Mouse (Mus musculus) embryo, embryonic 11.5 days (tissue): Measurements from ENCODE around the gene Cyp2u1.
"Not testable (repeated sequence)": the region's sequence is repeated elsewhere in the genome, so short reads cannot be mapped to it uniquely, and the experiment has no call there.

Experiments used
- DNase-seq: peaks from one replicate; pipeline ENCODE4 v3.0.0-alpha.2; 2012; ENCODE audit warnings: low read depth, low spot score

Cyp2u1 gene

DNA sequence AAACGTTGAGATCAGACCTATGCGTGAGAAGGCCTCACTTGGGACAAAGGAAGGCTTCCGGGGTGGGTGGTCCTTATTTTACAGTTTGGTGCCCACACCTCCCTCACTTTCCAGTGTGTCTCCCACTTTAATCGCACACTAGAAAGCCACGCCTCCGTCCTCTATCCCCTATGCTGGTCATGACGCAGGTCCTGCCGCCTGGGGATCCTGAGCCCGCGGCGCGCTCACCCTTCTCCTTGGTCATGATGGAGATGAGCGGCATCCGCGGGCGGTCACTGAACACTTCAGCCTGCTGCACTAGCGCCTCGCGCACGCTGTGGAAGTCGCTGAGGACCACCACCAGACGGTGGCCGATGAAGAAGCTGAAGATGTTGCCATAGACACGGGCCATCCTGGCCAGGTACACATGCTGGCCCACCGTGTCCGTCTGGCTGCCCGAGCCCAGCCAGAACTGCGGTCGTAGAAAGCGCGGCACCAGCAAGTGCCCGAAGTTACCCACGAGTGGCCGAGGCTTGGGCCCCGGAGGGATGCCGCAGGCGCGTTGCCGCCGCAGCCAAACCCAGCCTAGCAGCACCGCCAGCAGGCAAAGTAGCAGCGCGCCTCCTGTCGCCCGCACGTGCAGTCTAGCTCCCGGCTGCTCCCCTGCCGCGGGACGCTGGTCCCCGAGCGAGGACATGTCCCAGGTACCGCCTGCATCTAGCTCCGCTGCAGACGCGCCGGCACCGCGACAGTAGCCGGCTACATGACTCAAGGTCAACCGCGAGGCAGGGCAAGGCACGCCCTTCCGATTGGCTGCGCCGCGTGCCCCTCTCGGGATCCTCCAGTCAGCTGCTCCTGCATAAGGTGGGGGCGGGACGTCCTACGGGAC lies at the start of gene Cyp2u1:
Gene Cyp2u1, minus strand, starts transcription at position 776 of the 868 bp plus-strand sequence.
- peak; percentile 81 for DNase-seq

DNA sequence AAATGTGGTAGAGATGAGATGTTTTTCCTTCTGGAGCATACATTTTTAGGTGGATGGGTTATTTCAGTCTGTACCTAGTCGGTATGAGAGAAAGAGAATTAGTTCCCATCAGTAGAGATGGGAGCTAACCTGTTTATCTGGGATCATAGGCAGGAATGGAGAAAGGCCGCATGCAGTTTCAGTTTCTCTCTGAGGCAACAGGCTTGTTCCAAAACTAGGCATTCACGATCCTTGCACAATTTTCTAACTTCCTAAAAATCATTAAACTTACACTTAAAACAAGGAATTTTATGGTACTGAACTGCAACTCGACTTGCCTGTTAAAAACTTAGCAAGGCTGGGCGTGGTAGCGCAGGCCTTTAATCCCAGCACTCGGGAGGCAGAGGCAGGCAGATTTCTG lies 47.5 kb upstream of the Cyp2u1 start:
- no peak for DNase-seq

DNA sequence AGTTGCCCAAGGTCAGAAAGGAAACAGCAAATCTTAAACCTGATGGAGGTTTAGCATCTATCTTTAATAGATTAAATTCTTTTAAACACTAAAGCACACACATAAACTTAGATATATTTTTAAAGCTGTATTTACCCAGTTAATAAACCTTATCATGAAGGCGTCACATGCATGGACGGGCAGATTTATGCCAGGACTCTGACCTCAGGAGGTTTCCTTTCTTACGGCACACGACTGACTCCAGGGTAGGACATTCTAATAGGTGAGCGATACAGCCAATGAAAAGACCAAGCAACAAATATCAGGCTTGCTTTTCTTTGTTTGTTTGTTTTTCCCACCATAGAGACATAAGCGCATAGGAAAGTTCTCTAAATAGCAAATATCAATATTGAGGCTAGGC lies 46.0 kb upstream of the Cyp2u1 start:
- no peak for DNase-seq

DNA sequence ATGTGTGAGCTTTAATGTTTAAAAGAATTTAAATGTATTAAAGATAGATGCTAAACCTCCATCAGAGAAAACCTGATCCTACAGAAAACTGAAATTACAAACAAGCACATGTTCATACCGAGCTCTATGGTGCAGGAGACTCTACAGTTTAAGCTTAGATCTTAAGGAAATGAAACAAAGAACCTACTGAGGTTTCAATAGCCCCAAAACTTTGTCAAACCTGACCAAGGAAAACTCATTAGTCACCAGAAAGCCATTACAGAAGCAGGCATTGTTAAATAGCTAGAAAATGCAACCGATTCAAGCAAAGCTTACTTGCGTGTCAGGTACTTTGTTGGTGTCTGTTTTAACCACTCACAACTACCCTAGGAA lies 45.5 kb upstream of the Cyp2u1 start:
- no peak for DNase-seq

DNA sequence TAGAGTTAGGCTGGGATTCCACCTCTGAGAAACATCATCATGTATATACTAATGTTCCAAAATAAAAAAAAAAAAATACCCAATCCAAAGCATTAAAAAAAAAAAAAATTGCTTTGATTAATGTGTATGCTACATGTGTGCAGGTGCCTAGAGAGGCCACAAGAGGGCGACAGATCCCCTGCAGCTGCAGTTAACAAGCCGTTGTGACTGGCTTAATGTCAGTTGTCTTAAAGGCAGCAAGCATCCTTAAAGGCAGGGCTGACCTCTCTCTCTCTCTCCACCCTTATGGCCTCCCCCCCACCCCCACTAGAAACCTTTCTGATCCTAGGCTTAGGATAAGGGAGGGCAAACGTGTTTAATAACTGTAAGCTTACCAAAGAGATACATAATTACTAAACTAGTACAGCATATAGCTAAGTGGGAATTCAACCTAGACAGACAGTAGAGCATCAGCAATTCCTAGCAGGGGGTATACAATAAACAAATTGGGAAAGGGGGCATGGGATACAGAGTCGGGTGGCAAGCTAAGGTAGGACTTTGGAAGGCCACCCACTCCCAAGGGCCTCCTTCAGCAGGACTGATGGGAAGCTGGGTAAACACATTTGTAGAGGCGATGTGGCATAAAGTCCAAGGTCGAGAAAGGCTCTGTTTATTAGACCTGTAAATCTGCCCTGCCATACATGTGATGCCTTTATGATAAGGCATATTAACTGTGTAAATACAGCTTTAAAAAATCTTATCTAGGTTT lies 45.0 kb upstream of the Cyp2u1 start:
- peak; percentile 9 for DNase-seq

DNA sequence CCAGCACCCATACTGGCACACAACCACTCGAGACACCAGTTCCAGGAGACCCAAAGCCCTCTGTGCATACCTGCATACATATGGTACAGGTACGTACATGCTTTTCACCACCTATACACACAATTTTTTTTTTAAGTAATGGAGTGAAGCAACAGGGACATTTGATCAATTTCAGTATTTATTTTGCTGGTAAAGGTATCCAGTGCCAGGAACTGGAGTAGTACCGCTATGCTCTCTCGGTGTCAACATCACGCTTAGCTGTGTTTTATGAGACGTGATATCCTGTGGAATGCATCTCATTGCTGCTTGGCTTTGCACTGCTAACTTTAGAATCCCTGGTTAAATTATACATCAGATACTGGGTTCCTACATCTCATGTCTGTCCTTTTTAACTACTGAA lies 42.9 kb upstream of the Cyp2u1 start:
- DNase-seq: no peak

DNA sequence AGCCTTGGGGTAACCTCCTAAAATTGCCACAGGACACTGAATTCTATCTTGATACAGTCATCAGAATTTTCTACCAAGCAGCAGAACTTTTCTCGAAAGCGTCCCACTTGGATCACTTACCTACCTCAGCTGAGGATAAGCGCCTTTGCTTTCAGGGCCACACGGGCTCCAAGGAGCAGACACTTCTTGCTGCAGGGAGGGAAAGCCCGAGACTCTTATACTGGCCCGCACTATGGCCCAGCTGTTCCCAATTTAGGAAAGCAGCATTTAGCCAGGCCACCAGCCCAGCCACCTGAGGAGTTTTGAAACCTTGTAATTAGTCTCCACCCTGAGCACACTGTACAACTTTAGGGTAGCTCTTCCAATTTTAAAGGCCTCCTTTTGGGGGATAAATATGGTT lies 40.3 kb upstream of the Cyp2u1 start:
- no peak for DNase-seq

DNA sequence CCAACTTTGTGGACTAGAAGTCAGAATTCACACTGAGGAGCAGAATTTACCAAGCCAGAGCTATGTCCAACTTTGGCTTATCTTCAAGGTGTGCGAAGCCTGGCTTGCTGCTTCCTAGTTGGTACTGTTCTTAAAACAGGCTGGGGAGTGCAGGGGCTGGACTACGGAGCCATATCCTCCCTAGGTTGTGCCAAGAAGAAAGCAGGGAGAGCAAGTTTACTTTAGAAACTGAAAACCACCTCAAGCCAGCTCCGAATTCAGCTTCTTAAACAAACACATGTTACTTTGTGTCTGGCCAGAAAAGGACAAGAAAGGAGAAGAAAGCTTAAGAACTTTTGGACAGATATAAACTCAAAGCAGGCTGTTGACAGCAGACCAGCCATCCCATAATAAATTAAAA lies 37.9 kb upstream of the Cyp2u1 start:
- no peak for DNase-seq

DNA sequence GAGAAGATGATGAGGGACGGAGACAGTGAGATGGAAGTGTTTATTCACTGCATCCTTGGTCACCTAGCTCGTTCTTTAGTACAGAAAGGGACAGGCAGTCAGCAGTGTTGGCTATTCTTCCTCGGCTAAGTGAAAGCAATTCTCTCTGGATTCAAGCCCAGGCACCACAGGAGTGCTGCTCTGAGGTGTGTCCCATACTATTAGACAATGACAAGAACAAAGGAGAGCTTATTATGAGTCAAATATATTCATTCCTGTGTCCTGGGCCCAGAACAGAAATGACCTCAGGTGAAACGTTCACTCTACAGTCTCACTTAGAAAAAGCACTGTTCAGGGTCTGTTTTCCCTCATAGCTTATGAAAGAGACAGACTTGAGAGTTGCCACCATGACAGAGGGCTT lies 36.3 kb upstream of the Cyp2u1 start:
- DNase-seq: no peak

DNA sequence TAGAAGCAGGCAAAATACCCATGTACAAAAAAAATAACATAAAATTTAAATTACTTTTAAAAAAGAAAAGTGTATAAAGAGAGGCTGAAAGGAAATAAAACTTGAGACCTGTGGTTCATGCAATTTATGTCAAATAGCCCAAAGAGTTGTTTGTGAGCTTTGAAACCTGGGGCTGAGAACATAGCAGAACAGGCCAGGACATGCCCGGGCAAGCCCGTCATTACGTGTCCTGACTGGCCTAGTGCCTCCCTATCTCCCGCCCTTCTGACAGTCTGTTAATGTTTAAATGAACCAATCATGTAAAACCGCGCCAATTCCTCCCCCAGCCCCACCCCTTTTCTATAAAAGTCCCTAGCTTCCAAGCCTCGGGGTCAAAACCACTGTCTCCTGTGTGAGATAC lies 34.7 kb upstream of the Cyp2u1 start:
- DNase-seq: not testable (repeated sequence)

DNA sequence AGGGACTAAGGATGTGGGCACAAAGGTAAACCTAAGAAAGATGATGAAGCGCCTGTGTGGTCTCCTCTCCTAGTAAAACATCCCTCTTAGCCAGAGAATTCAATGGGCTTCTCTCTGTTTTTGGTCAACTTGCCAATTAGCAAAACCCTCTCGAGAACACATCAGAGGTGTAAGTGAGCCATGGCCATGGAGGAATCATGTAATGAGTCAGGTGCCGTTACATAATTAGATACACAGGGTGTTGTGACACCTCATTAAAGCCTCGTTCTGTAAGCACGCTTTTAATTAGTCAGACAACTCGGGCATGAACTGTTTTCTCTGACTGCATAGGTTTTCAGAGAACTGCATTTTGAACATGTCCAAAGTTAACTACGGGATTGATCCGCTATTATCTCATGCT lies 33.6 kb upstream of the Cyp2u1 start:
- DNase-seq: no peak

DNA sequence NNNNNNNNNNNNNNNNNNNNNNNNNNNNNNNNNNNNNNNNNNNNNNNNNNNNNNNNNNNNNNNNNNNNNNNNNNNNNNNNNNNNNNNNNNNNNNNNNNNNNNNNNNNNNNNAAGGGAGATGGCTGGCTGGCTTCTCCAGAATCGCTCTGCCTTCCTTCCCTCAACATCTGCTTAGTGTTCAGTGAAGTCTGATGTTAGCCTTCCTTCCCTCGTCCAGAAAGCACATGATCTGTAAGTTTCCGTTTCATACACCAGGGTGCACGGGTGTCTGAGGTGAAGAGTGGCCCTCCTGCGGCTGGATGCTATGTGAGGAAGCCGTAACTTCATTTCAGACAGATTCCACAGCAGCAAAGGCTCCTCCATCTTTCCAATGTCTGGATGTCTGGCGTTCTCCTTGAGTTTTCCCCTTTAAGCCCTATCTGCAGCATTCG lies 32.1 kb upstream of the Cyp2u1 start:
- no peak for DNase-seq

DNA sequence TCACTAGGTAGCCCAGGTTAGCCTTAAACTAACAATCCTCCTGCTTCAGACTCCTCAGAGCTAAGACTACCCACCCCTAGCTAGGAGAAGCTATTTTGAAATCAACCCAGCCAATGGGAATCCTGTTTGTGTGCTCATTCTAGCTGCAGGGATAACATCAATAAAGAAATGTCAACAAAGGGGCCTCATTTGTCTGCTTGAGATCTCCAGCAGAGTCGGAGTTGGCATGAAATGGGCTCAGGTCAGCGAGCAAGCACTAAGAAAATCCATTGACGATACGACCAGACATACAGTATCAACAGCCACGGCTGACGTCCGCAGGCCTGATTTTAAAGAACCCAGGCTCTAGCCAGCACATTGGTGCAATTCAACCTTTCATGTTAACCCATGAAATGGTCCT lies 24.2 kb upstream of the Cyp2u1 start:
- no peak for DNase-seq

DNA sequence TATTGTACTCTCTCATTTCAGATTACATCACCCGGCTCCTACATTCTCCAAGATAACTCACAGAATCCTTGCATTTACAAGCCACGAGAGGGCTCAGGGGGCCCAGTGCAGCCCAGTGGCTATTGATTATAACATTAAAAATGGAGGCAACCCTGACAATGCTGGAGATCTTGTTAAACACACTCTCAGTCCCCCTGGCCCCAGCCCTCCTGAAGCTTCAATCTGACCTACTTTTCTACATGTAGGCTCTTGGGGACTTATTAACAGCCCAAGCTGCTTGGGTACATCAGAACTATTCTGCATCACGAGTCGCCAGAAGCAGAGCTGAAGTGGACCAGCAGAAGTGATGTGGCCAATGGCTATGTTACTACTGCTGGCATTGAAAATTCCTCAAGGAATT lies 23.6 kb upstream of the Cyp2u1 start:
- no peak for DNase-seq

DNA sequence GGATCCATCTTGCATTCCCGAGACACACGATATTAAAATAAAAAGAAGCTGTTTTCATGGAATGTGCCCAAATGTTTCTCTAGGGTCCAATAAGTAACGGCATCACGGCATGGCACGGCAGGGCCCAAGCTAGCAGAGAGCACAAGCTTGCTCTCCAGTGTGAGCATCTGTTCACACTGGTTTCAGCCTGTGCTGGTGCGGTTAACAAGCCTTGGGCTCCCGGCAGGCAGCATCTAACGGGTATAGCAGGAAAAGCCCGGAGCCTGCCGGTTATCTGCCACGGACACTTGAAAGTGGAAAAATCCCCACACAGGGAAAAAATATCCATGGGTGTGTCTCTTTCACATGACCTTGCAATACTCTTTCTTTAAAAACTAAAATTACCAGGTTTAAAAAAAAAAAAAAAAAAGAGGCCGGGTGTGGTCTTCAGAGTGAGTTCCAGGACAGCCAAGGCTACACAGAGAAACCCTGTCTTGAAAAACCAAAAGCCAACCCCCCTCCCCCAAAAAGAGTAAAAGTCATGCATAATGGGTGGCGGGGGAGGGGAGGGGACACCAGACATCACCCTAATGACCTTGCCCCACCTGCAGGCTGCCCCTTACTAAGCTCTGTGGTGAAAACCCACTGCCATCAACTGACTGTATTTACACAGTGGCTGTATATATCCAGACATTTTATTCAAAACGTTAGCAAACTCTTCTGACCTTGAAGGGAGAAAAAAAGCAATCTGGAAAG lies 19.2 kb upstream of the Cyp2u1 start:
- DNase-seq: no peak

DNA sequence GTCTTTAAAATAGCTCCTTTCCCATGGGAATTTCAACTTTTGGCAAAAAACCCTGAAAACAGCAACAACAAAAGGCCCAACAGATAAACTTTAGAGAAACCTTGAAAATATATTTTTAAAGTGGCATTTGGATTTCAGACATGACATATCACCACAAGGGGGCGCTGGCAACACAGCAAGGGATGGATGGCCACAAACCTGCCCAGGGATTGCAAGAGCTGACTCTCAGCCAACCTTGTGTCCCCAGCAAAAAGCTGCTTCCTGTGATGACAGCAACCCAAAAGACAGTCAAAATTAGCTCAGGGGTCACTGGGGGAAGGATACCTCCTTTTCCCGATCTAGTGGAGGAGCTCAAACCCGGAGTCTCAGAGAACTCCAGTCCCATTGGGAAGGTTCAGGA lies 17.2 kb upstream of the Cyp2u1 start:
- peak; percentile 72 for DNase-seq

DNA sequence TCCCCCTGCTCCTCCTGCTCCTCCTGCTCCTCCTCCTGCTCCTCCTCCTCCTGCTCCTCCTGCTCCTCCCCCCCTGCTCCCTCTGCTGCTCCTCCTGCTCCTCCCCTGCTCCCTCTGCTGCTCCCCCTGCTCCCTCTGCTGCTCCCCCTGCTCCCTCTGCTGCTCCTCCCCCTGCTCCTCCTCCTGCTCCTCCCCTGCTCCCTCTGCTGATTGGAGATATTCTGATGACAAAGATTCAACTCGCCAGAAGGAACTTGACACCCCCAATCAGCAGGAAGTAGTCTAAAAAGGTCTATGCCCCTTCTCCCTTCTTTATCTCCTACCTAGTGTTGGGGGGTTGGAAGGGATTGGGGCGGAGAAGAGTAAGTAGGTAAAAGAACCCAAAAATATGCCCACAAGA lies 15.2 kb upstream of the Cyp2u1 start:
- DNase-seq: no peak

DNA sequence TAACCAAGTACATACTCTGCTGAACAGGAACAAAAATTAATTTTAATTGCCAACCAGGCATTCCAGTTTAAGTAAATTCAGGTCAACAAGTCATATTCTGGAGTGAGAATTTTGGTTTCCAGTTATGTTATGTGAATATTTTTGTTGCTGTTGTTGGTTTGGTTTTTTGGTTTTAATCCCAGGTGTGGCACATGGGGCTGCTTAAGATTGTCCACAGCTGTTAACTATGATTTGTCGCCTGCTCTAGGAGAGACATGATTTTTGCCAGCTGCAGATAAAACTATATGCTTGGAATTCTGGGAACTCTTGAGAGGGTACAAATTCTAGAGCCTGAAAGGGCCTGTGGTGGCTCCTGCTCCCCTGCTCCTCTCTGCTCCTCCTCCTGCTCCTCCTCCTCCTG lies 14.1 kb upstream of the Cyp2u1 start:
- no peak for DNase-seq

DNA sequence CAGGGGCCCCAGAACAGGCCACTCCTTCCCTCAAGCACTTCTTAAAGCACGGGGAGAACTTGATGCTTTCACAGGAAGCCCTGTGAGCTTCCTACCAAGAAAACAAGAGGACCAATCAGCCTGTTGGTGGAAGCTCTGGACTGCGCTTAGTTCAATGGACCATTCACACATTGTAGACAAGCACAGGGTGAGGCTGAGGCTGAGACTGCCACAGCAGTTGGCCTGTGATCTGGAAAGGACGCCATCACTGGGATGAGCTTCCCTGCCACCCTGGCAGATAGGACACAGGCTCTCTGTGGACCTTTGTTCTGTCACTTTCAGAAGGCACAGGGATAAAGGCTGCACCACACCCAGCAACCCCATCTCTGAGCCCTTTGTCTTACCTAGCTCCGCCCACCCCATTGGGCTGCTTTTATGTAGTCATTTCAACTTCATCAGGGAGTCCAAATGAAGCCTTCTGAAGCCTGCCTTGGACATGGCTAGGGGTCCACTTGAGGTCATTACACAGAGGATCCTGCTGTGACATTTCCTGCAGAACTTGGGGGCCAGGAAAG lies 13.0 kb upstream of the Cyp2u1 start:
- DNase-seq: no peak

DNA sequence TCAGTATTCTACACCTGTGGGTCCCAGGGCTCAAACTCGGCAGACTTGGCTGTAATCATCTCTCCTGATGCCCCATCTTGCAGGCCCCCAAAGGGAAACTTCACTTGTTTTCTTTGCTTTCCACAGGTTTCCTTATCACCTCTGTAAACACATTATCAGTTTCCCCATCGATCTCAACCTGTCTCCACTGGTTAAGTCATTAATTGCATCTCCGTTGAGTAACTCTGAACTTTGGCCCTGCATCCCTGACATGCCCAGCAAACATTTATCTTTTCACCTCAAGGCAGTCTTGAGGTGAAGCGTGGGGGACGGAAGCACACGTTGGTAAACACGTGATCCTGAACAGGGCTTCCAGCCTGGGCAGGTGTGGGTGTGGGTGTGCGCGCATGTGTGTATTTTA lies 9.3 kb upstream of the Cyp2u1 start:
- no peak for DNase-seq

DNA sequence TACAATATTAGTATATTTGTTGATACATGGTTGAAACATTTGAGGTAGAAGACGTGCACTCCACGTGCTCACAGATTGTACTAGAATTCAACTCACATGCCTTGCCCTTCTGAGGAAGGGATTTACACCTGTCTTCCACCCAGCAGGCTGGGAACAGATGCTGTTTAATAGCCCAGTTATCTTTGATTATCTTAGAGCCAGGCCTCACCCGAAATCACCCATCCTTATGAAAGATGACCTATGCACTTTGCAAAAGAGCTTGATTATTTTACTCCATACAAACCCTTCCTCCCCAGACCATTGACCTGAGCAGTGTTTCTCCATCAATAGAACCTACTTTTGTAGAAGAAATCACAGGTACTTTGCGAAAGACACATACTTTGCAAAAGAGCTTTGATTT lies 7.5 kb upstream of the Cyp2u1 start:
- no peak for DNase-seq

DNA sequence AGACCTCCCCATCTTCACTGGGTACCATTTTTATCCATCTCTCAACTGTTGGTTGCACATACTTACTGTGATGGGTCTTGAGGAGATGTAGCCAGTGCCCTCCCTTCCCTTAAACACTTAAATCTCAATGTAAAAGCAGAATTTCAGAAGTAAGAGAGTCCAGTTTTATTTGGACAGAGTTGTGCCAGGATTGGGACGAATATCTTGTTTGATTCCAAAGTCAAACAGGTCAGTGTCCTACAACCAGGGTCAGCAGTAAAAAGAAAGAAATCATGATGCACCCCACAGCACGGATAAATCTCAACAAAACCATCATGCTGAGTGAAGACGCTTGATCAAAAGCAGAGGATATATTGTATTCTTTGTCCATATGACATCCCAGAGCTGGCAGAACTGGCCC lies 4.8 kb upstream of the Cyp2u1 start:
- DNase-seq: no peak
